Mouse (Mus musculus) brain, embryonic 14.5 days (tissue): ENCODE results near the gene Lhpp.

ENCODE experiments used
- CTCF ChIP-seq: fragments of 200-500 bp; IDR thresholded peaks from 2 replicates; pipeline ENCODE4 v1.5.1; 2012; ENCODE audit warnings: inconsistent platforms, mild to moderate bottlenecking, moderate library complexity, borderline replicate concordance; ENCODE audit not compliant: insufficient read depth, insufficient read length; ENCODE audit errors: extremely low read depth
- POLR2A ChIP-seq: fragments of 200-500 bp; IDR thresholded peaks from 2 replicates; pipeline ENCODE4 v1.6.1; 2012; ENCODE audit warnings: mild to moderate bottlenecking, inconsistent platforms, borderline replicate concordance; ENCODE audit not compliant: poor library complexity, insufficient read depth, insufficient read length, severe bottlenecking; ENCODE audit errors: extremely low read depth

- TF ChIP-seq CTCF (no peak), POLR2A (no peak)
These were observed 121.8 kb downstream of the Lhpp start for GRCm38 (mm10) chr7:132732136-132732789.
